Mouse (Mus musculus) megakaryocyte, embryonic 14.5 days (primary cell): ENCODE measurements at regions not wholly inside any gene's neighbourhood (a gene's known extent, or its start where the extent isn't known, plus 50 kb on each side); places are given as distances from the start of the nearest gene placed in this dataset.

ENCODE experiments used
- FLI1 ChIP-seq: IDR thresholded peaks from 2 replicates; pipeline ENCODE4 v1.6.1; 2012; ENCODE audit warnings: low read length, inconsistent platforms, mixed read lengths
- GATA1 ChIP-seq: IDR thresholded peaks from 3 replicates; pipeline ENCODE4 v1.6.1; 2012; ENCODE audit warnings: mixed read lengths, low read length, inconsistent platforms, borderline replicate concordance

- TF ChIP-seq GATA1 (no peak), FLI1 (no peak)
Observed at GRCm38 (mm10) chr7:63990312-63991028, 51.8 kb upstream of the Klf13 start.
